Mouse (Mus musculus) right cerebral cortex, postnatal 25 days (tissue): ENCODE measurements around the gene Pdlim1.
A peak's percentile ranks its signal among the peaks of the same experiment; 100 is the strongest.

Experiments used
- DNase-seq: peaks from one replicate; pipeline ENCODE4 v3.0.0; 2022

The Pdlim1 gene

DNA sequence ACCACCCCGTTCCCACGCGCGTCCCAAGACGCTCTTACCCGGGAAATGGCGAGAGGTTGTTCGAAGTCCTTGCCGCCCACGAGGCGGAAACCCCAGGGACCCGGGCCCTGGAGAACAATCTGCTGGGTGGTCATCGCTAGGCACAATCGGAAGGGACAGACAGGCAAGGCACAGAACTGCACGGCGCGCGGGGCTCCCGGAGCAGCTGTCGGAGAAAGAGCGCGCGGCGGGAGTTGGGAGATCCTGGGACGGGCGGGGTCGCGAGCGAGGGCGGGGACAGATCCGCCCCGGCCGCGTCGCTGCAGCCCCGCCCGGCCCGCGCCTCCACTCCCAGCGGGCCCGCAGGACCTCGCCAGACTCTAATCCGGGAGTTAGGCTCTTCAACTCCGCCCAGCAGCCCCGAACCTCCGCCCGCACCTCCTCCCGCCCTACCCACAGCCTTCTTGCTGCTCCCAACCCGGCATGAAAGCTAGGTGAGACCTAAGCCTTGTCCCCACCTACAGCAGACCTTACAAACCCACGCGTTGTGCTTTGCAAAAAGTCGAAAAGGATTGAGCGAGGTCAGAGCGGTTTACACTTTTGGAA, at the start of gene Pdlim1:
TSS of gene Pdlim1 (minus strand) at position 535 of the 585 bp plus-strand sequence.
- no peak for DNase-seq

DNA sequence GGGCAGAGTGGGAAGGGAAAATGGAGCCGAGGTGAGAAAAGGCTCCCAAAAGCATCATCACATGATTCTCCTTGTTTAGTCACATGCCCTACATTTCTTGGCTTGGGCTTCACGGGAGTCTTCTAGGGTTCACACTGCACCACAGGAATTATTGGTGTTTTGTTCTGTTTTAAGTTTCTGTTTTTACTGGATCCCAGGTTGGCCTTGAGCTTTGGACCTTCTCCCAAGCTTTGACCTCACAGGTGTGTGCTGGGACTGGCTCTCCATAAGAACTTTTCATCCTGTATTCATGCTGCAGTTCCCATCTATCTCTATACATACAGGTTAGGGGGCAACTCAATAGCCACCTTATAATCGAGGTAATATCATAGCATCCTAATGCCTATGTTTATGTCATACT, 47.6 kb upstream of the Pdlim1 start:
- no peak for DNase-seq

- DNase-seq, result no peak
These were observed 46.9 kb upstream of the Pdlim1 start for GRCm38 (mm10) chr19:40318511-40318910.

GRCm38 (mm10) chr19:40317001-40317400, 45.4 kb upstream of the Pdlim1 start:
- no peak for DNase-seq

DNA sequence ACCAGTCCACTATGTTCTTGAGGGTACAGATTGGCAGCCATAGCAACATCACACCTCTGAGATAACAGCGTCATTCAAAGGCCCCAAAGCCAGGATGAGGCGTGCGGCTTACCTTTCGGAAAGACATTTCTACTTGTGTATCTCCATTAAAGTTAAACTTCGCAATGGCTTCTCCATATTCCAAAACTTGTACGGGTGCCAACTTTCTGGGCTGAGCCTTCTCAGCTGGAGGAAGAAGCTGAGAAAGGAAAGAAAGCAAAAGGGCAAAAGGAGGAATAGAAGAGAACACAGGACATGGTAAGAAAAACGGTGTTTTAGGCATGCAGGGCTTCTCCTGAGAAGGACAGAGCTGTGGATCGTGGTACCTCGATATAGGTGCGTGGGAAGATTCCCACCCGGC, 42.6 kb upstream of the Pdlim1 start:
- DNase-seq, result no peak

GRCm38 (mm10) chr19:40311631-40312030, 40.0 kb upstream of the Pdlim1 start:
- no peak for DNase-seq

DNA sequence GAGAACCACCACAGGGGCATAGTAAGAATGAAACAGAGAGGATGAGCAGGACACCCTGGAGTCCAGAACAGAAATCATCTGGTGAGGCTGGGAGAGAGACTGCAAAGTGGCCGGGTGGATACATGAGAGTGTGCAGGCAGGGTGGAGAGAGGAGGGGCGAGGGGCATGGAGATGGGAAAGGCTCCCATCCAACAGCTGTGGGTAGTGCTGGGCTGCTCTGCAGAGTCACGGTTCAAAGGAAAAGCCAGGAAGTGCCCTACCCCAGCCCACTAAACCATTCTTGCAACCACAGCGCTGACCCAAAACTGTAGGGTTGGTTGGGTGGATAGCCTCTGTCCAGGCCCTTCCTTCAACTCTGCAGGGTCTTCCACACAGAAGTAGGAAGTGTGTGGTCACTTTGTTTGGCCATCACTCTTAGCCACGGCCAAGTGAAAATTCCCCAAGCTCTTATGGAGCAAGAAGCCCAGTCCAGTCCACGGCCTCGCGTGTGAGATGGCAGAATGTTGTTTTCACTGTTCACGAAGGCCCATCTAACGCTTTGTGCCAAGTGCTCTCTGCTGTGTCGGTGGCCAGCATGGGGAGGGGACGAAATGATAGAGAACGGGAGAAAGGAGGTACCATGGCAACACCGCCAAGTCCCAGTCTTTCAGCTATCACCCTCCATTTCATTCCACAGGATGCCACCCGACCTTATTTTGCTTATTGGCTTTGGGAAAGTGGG, 38.9 kb upstream of the Pdlim1 start:
- DNase-seq, result no peak

- DNase-seq, result no peak
These were observed 38.3 kb upstream of the Pdlim1 start for GRCm38 (mm10) chr19:40309911-40310310.

DNA sequence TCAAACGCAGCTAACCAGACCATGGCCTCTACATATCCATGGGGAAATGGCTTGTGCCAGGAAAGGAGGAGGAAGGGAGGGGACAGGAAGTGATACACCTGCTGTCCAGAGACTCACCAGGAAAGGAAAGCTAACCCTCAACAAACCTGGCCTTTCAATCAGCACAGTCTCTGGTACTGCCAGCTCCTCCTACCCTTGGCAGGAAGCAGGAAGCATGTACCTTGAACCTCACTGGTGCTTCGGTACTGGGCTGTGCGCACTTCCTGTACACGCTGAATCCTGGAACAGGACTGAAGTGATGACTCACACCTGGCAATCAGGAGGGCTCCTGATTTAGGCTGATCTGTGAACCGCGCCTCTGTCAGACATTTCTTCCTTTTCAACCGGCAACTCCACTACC, 35.9 kb upstream of the Pdlim1 start:
- no peak for DNase-seq

- no peak for DNase-seq
These were observed 35.0 kb upstream of the Pdlim1 start for GRCm38 (mm10) chr19:40306631-40307030.

DNA sequence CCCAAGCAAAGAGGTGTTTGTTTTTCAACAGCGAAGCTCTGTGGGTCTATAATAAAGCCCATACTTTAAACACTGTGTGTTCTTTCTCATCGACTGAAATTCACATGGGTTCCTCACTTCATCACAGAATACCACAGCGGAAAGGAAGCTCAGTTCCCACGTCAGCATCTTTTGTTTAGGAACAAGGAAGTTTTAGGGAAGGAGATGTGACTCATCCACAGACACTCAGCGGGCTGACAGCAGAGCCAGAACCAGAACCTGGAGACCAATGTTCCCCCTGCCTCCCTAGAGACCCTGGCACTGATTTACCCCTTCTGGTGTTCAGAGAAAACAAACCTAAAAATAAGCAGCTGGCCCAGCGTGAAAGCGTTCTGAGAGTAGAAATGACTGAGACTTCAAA, 33.8 kb upstream of the Pdlim1 start:
- DNase-seq, result no peak

- DNase-seq, result peak; percentile 51
These were observed 31.3 kb upstream of the Pdlim1 start for GRCm38 (mm10) chr19:40302916-40303315.

DNA sequence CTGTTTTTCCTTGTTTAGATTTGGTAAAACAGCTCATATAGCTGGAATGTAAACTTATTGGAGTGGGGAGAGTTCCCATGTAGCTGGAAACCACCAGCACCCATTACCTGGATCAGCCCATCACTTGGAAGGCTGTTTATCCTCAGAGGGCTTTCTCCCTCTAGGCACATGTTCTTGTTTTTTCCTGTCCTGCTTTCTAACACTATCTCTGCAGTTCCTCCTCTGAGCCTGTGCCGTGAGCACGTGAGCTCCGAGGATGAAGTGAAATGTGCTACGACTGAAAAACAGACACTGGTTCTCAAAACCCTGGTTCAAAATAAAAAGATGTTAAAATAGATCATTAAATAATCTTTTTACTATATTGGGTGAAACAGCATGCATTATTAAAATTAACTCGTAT, 30.8 kb upstream of the Pdlim1 start:
- DNase-seq, result no peak

DNA sequence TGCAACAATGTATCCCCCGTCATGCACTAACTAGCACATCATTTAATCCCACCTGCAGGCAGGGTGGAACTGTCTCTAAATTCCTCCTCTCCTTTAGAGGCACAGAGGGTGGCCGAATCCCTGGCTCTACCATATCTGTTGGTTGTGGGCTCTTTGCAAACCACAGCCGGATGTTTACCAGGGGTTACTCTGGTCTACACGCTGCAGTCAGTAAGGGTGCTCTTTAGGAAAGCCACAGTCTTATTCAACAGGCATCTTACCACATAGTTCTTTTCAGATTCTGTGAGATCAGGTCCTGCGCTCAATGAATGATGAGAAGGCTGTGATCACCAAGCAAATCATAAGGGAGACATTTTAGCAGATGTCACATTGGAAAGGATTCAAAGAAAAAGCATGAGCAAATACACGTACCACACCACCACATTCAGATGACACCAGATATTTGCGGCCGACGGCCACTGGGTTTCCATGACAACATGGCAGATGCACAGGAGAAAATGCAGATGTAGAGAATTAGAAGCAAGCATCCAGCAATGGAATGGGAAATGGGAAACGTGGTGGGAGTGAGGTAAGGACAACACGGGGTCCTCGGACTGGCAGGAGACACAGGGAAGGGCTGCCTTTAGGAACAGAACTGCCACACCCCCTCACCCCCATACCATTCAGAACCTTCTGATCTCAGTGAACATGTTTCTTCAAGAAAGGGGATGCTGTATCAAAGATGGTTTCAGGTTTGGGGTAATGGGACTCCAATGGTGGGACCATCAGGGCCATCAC, 28.5 kb upstream of the Pdlim1 start:
- DNase-seq, result peak; percentile 57

GRCm38 (mm10) chr19:40299182-40299581, 27.5 kb upstream of the Pdlim1 start:
- DNase-seq, result no peak

- DNase-seq, result peak; percentile 65
These were observed 26.9 kb upstream of the Pdlim1 start for GRCm38 (mm10) chr19:40298574-40298973.

DNA sequence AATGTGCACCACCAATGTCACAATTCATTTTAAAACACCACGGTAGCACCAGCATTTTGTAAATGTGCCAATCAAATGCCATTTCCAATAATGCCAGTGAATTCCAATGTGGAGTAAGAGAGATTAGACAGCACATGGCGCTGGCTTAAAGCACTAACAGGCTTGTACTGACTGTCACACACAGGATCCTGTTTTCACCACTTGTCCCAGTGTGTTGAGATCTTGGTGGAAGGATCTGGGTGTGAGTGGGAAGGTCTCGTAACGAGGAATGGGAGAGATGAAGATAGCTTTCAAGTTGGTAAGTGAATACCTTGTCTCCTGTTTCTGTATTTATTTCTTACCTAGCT, 26.1 kb upstream of the Pdlim1 start:
- no peak for DNase-seq

DNA sequence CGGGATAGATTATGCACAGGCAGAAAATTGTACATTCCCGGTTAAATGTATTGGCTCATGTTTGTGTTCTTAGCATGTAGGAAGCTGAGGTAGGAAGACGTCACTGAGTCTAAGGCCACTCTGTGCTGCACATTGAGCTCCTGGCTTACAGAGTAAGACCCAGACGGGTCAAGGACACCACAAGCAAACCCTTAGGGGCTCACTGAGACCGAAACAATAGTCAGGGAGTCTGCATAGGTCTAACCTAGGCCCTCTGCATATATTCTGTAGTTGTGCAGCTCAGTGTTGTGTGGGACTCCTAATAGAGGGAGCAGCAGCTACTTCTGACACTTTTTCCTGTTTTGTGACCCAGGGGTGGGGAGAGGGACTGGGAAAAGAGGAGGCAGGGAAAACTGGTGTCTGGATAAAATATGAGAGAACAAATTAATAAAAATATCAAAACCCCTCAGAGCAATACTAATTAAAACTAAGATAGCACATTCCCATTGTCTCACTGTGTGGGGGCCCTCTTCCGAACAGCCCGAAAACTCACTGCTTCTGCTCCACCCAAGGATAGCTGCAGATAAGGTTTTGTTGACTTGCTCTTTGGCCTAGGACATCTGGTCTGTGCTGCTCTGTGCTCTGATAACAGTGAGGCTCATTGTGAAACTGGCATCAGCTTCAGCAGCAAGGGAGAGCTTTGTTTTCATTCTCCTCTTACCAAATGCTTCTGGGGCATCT, 25.6 kb upstream of the Pdlim1 start:
- DNase-seq, result no peak

GRCm38 (mm10) chr19:40294231-40294630, 22.6 kb upstream of the Pdlim1 start:
- DNase-seq, result no peak

GRCm38 (mm10) chr19:40293791-40294190, 22.1 kb upstream of the Pdlim1 start:
- no peak for DNase-seq

GRCm38 (mm10) chr19:40290099-40290724, 18.6 kb upstream of the Pdlim1 start:
- DNase-seq, result no peak

DNA sequence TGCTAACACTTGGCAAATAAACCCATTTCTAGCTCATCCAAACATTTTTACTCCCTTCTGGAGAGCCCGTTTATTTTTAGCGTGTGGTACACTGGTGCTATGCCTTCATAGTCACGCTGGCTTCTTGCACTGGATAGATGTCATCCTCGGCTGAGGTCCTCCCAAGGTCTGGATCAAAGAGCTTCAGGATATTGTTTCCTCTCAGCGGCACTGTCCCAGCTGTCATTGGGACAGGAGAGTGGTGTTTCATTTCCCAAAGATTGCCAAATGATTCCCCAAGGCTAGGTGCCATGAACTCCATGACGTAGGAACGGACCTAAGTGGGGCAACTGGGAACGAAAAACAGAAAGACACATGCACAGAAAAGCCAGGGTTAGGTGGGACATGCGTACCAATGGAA, 16.8 kb upstream of the Pdlim1 start:
- no peak for DNase-seq

DNA sequence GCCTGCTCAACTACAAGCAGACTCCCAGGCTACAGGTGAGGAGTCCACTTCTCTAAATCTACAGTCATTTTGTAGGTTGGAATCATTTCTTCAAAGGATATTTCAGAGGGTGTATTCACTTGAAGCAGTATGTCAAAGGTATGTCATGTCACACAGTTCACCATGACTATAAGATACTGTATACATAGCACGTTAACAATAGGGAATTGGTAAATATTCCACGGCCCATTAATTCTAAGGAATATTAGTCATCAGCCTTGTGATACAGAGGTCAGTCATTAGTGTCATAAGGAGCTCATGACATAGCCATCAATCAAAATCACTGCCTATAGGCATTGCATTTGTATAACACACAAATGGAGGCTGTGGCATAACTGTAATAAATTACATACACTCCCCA, 13.1 kb upstream of the Pdlim1 start:
- DNase-seq, result no peak
